Mouse (Mus musculus) left cerebral cortex, adult 8-10 months (tissue): ENCODE results near the gene Stmn1. TPM values are rescaled to one million over a fixed set of nuclear protein-coding genes. Genes with fewer than 3 reads are reported as not detected.

Experiments
- DNase-seq, 2 experiments: peaks; one replicate each; pipeline ENCODE4 v3.0.0; 2022; ENCODE audit warnings: low spot score in 2 of 2
- total RNA-seq, 4 experiments: library from RNA; stranded (reverse); gene quantifications; 2 replicates each; pipeline ENCODE4 v1.2.4; 2022

Stmn1 gene
- total RNA-seq, 4 experiments from 2014 or later, result 935 to 1,017 (median 942) TPM

- DNase-seq, result no peak
Measured at GRCm38 (mm10) chr4:134457130-134457825, 10.8 kb upstream of the Stmn1 start.

DNA sequence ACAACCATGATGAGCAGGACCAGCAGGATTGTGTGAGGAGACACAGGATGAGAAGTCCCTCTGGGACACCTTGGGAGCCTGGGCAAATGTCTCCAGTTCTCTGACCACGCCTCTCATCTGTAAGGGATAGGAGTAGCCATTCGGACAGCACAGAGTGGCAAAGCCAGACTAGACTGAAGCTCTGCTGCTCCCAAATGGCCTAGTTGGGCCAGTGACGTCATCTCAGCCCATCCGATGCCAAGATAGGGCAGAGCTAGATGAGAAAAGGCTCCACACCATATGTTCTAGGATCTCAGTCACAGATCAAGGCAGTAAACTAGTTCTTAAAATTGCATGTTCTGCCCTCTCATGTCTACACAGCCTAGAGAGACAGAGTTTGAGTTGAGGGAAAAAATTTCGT lies 9.3 kb upstream of the Stmn1 start:
- no peak for DNase-seq

DNA sequence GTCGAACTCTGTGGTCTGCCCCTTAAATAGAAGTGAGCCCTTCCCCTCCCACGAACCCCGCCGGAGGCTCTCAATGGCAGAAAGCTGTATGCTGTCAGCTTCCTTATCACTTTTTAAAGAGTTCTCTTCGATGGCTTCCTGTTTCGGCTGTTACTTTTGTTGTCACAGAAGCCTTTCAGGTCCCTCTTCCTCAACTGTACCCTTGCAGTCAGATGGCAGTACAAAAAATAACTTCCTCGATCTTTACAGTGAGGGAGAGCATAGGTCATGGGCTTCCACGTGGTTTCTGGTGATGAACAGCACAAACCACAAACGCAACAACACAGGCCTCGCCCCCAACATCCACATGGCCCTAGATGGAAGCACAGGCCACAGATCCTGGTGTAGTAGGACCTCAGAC lies 7.8 kb upstream of the Stmn1 start:
- DNase-seq, result no peak

- DNase-seq, result no peak
Measured at GRCm38 (mm10) chr4:134461252-134461651, 6.9 kb upstream of the Stmn1 start.

DNA sequence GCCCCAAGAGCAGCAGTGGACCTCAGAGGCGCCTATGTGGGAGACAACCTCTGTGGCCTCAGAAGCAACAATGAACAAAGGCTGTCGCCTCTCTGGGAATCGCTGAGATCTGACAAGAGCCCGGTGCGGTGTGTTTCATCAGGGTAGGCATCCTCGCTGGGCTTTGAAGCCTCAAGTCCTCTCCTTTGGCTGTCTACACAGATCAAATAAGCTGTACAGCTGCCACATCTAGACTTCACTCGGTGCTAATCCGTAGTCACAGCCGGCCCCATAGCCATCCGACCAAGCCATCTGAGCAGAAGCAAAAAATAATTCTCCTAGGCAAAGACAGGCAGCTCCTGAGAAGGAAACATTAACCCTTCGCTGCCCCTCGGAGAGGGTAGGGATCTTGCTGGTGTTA lies 2.3 kb upstream of the Stmn1 start:
- DNase-seq, result no peak

- DNase-seq, result no peak
Measured at GRCm38 (mm10) chr4:134466381-134467262, 1.5 kb upstream of the Stmn1 start.

- no peak for DNase-seq
Measured at GRCm38 (mm10) chr4:134467435-134468214, 495 bp upstream of the Stmn1 start.

GRCm38 (mm10) chr4:134468578-134469266 lies 602 bp downstream of the Stmn1 start:
- DNase-seq, result peak; percentile 87 to 94

DNA sequence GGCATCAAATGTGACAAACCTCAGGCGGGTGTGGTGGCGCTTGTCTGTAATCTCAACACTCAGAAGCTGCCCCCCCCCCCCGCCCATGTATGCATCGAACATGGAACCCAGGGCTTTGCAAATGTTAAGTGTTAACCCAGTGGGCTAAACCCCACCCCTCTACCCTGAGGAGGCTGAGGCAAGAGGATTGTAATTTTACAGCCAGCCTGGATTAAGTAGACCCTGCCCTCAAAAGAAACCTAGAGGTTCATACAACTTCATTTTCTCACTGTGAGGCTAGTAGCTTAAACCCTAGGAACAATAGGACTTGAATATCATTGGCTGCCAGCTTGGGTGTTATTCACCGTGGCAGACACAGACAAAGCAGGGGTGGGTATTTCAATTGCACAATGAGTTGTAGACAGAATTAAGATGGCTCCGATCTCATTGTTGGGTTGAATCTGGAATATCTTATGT lies 1.2 kb downstream of the Stmn1 start:
- DNase-seq, result no peak

DNA sequence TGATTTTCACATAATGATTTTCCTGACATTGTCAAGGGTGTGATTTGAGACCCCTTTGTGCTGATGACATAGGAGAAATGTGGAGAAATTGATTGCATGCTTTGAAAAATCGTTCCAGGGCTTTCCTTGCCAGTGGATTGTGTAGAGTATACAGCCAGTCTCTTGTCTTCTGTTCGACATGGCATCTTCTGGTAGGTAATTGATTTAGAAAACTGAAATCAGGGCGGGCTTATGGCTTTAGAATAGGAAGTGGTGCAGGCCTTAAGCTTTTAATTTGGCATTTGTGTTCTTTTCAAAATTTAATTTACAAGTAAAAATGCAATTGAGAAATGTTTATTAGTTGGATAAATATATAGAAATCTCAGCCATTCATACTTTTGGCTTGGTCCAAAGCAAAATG lies 1.9 kb downstream of the Stmn1 start:
- no peak for DNase-seq

GRCm38 (mm10) chr4:134471469-134471868 lies 3.3 kb downstream of the Stmn1 start:
- DNase-seq, result no peak

DNA sequence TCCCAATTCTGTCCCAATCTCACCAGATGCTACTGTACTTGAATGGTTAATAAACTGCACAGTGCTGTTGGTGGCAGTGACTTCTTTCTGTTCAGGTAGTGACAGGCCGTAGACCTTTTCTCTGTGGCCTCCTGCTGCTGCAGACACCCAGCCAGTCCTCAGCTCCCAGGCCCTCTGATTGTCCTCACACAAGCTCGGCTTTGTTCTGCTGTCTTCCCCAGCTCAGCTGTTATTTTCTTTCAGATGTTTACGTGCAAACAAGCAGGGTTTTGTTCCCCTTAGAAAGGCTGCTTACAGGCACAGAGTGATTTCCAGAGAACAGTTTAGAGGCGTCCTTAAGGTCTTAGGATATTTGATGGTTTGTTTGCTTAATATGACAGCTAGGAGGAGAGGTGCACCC lies 5.6 kb downstream of the Stmn1 start:
- no peak for DNase-seq

GRCm38 (mm10) chr4:134474240-134474639 lies 6.1 kb downstream of the Stmn1 start:
- DNase-seq, result no peak

GRCm38 (mm10) chr4:134476899-134477298 lies 8.8 kb downstream of the Stmn1 start:
- no peak for DNase-seq

DNA sequence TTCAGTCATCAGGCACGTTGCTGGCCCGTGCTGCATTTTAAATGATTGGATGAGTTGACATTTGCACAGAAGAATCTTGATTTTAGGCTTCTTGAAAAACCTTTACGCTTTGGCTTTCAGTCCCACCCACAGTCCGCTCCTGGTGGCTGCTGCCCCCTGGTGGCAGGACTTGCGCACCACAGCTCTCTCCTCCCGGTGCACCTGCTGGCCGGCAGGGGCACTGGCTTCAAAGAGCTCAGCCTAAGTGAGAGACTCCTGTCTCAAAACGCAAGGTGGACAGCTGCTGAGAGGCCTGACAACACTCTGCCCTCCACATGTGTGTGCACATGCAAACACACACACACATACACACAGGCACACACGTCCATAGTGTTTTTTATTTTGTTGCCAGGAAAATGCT lies 9.9 kb downstream of the Stmn1 start:
- DNase-seq, result peak; percentile 75 to 95

GRCm38 (mm10) chr4:134479839-134480238 lies 11.7 kb downstream of the Stmn1 start:
- no peak for DNase-seq

- no peak for DNase-seq
Measured at GRCm38 (mm10) chr4:134480864-134481263, 12.7 kb downstream of the Stmn1 start.

GRCm38 (mm10) chr4:134481270-134481669 lies 13.2 kb downstream of the Stmn1 start:
- DNase-seq, result no peak

DNA sequence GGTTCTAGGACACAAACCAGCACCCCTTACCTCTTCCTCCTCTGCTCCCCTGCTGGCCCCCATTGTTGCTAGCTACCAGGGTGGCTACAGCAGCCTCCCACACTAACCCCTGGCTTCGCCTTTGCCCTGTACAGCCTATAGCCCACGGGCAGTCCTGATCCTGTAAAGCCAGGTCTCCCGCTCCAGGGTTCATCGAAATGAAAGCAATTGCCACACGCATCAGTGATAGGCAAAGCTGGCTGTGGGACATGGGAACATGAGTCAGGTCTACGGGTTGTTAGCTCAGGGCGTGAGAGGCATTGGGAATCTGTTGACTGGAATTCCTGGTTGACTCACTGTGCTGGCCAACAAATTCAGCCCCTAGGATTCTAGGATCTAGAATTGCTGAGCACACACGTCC lies 14.3 kb downstream of the Stmn1 start:
- no peak for DNase-seq

DNA sequence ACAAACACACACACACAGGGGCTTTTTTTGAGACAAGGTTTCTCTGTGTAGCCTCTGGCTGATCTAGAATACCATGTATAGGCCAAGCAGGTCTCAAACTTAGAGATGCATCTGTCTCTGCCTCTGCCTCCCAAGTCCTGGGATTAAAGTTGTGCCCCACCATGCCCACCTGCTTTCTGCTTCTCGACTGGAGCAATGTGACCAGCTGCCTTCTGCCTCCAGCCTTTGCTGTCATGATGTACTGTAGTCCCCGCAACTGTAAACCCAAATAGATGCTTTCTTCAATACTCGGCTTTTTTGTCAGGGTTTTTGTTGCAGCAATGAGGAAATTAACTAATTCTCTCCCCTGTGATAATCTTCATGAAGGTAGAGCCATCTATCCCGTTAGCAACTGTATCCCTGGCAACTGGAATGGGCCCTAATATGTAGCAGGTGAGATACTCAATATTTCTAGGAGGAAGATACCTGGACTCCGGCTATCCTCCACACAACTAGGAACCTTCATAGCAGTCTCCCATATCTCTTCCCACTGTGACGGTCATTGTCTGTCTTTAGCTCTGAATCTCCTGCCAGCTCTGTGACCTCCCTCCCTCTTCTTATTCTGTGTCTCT lies 15.1 kb downstream of the Stmn1 start:
- DNase-seq, result no peak

DNA sequence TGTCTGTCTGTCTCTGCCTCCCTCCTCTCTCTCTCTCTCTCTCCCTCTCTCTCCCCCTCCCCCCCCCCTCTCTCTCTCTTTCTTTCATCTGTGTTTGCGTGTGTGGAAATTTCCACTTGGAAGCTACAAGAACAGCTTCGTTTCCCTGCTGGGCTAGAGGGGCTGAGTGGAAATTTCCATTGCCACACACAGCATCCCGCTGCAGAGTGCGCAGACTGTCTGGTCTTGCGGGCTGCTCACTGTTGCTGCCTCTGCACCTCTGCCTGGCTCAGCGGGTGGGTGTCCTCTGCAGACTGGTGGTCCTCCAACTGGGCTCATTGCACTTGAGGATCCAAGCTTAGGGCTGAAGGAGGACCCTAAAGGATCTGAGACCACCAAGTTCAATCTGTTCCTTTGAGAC lies 15.6 kb downstream of the Stmn1 start:
- DNase-seq, result peak in 1 of 2 experiments; percentile 82
